Mouse (Mus musculus): ENCODE measurements around the gene Herc4.
"Not testable (repeated sequence)": the region's sequence is repeated elsewhere in the genome, so short reads cannot be mapped to it uniquely, and the experiment has no call there.

The Herc4 gene

DNA sequence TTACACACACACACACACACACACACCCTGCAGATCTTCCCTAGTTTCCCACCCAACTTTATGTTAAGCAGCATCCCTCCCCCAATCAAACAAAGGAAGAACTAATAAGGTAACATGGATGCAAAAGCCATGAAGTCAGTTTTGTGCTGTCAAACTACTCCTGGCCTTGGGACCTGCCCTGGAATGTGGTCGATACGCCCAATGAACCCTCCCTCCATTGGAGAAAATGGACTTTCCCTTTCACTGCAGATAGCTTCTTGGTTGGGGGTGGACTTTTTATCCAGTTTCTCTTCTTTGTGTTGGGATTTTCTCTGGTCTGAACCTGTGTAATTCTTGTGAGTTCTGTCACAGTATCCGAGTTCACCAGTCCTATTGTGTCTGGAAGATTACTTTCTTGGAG lies 15.1 kb downstream of the Herc4 start:
- DNase-seq: no peak

DNA sequence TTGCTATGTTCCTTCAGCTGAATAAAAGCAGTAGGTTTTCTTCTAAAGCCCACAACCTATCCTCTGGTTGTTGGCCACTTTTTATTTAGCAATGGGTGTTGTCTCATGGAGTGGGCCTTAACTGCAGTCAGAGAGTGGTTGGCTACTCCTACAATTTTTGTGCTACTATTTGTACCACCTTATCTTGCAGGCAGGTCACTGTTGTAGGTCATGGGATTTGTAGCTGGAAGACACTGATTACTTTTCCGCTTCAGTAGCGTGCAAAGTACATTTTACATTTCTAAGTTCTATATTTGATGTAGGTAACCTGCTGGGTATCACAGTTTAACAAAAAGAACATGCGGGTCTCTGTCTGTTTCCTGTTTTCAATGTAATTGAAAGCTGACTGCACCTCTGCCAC lies 15.7 kb downstream of the Herc4 start:
- DNase-seq: no peak

DNA sequence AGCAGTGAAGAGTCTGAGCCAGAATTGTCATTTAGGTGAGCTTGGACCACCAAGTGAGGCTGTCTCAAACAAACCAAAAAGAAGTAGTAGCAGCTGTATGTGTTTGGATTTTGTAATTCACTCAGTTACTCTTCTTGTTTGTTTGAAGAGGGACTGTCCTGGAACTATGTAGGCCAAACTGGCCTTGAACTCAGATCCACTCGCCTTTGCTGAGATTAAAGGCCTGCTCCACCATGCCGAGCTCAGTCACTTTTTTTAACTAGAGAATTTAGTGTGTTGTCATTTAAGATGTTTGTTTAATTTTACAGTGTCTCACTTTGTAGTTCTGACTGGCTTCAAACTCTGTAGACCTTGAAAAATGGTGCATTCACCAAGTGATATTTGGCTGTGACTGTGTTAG lies 24.3 kb downstream of the Herc4 start:
- no peak for DNase-seq

DNA sequence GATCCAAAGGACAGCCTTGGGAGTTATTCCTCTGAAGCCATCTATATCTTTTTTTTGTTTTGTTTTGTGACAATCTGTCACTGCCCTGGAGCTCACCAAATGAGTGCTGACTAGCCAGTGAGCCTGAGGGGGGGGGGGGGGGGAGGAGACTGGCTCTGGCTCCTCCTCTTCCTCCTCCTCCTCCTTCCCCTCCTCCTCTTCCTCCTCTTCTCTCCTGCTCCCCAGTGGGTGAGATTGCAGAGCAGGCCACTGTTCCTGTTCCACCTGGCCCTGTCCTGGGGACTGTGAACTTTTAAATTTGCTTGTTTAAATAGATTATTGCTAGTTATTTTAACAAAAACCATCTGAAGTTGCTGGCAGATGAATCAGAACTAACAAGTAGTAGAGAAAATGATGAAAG lies 28.8 kb downstream of the Herc4 start:
- DNase-seq: no peak

DNA sequence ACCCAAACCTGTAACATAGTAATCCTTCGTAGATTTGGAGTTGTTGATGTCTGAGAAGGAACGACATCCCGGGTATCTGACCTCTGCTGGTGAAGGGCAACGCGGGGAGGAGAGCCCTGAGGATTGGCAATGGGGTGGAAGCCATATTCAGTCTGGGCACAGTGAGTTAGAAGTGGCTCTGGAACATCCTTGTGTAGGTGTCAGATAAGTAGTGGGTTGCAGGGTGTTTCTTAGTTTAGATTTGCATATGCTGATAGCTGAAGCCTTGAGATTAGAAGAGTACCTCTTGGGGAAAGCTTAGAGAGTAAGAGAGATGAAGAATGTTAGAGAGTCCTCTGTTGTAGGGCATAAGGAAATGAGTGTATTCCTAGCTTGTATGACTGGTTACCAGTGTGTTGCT lies 29.3 kb downstream of the Herc4 start:
- no peak for DNase-seq

DNA sequence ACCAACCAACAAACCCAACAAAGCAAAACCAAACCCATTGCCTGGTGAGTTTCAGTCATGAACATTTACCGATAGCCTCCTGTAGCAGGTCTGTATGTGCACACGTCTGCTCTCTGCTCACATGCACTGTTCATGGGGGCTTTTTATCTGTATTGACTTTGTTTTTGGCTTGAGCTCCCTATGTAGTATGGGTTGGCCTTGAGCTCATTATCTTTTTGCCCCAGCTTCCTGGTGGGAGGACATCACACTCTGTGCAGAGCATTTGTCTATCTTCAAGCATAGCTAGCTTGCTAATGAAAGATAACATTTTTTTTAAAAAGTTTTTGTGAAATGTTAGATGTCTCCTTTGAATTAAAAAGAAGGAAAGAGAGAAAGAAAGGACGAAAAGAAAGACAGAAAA lies 33.4 kb downstream of the Herc4 start:
- DNase-seq: no peak

DNA sequence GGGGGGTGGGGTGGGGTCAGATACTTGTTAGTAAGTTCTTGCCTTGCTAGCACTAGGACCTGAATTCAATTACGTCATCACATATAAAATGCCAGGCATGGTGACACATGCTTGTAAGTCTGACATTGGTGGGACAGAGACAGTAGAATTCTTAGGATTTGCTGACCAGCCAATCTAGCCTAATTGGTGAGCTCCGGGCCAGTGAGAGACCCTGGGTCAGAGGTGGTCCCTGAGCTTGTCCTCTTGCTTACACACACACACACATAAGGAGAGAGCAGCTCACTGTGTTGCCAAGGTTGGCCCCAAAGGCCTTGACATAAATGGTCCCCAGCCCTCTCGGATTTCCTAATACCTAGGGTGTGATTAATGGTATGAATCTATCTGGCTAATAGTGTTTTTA lies 36.2 kb downstream of the Herc4 start:
- no peak for DNase-seq

DNA sequence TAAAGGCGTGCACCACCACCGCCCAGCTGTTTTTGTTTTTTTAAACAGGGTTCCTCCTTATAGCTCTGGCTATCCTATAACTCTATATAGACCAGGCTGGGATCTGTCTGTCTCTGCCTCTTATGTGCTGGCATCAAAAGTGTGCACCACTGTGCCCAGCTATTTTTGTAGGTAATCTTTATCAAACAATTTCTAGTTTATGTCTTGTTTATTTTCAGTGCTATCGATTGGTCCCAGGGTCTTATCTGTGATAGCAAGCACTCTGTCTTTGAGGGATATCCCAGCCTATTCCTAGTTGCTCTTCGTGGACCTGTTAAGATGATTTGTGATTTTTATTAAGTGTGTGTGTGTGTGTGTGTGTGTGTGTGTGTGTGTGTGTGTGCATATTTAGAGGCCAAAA lies 38.8 kb downstream of the Herc4 start:
- DNase-seq: no peak

DNA sequence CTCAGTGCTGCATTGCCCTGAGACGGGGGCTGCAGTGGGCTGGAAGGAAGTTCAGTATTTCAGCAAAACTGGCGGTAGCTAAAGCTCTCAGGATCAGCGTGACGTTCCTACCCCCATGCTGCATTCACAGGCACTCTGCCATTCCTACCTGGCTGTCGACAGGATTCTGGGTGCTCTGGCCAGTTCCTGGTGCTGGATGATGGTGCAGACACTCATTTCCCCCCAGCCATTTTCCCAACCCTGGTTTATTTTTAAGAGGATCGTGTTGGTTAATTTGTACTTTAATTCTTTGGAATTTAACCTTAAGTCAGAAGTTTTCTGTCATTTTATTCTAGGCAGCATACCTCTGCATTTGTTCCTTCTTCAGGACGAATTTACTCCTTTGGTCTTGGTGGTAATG lies 39.2 kb downstream of the Herc4 start:
- no peak for DNase-seq

DNA sequence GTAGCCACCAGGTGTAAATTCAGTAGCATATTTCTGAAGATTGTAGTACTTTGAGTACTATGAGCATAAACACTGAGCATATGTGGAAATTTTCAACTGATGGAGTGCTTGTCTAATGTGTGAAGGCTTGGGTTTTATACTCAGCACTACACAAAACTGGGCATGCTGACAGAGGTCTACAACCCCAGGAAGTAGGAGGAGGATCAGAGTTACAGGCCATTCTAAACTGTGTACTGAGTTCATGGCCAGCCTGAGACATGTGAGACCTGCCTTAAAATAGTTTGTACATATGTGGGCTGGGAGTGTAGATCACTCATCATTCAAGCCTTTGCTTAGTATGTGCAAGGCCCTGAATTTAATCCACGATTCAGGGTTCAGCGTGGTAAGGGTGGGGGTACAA lies 58.7 kb downstream of the Herc4 start:
- no peak for DNase-seq

DNA sequence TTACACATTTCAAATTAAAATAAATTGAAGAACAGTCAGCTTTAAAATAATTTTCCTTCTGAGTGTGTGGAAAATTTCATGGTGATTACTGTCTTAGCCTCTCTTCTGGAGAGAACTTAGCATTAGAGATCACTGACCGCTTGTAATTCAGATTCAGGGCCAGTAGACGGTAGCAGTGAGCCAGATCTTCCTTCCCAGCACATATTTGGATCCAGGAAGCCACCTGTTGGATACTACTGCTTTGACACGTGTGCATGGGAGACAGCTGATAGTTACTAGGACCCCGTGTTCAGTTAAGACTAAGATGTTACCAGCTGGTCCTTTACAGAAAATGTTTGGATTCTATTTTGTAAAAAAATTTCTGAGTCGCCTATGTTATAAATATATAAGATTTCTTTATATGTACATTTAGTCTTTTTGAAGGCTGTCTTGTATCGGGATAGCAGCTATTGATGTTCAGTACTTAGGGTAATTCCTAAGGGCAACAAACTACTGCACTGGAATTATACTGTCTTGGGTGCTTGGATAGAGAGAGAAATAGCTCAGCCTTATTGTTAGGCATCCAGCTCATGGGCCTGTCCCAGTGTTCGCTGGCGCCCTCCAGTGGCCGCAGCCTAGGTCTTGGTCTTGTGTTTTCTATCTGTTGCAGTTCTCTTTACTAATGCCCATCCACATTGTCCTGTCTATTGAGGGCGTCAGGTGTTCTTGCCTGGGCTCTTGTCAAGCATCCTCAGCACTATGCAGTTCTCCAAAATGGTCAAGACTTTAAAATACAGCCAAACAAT lies 65.2 kb downstream of the Herc4 start:
- DNase-seq: peak; percentile 67

DNA sequence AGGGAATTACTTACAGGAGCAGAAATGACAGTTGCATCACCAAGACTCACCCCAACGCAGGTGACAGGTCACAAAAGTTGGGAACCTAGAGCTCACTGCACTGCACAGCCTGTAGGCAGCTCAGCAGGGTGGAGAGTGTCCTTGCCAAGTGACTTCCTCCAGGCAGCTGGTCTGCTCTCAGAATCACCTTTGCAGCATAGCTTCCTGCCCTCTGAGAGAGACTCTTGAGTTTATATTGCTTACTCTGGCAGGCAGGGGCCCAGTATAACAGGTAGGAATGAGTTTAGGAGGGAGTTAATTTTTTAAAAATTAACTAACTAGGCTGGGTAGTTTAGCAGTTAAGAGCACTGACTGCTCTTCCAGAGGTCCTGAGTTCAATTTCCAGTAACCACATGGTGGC lies 70.1 kb downstream of the Herc4 start:
- no peak for DNase-seq

DNA sequence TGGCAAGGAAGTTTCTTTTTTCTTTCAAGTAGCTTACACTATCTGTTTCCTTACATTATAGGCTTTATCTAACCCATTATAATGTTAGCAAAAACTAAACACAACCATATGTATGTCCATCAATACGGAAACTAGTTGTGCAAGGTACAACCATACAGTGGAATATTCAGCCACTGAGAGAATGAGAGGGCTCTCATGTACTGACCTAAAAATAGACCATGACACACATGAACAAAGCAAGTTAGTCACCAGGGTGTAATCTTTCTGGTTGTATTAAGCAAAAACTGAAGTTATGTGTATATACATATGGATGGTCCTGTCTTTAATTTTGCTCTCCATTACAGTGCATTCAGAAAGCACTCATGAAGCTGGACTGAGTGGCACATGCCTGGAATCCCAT lies 83.5 kb downstream of the Herc4 start:
- no peak for DNase-seq

DNA sequence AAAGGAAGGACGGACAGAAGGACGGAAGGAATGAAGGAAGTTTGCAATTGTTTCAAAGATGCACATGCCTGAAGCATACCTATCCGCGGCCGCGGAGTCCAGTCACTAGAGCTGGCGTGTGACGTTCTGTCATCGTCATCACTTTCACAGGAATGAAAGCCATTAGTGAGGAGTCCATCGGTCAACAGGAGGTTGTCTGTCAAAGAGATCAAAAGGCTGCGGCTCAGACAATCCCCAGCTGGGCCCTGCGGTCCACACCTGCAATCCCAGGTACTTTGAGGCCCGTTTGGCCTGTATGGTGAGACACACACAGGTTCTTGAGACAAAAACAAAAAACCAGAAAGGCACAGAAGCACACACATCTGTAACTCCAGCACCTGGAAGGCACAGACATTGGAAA lies 93.3 kb downstream of the Herc4 start:
- peak; percentile 19 for DNase-seq

DNA sequence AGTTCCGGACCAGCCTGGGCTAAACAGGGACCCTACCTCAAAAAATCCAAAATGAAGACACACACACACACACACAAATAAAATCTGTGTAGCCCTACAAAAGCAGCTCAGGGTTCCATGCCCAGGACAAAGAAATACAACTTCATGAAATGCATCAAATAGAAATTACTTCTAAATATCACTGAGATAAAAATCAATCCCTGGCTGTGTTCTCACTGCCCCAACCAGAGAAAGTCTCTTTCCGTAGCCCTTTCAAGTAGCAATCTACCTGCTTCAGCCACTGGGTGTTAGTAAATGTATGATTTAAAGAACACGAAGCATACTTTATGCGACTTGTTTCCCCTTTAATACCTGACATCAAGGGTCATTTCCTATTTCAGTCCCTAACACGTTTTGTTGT lies 93.7 kb downstream of the Herc4 start:
- DNase-seq: no peak

DNA sequence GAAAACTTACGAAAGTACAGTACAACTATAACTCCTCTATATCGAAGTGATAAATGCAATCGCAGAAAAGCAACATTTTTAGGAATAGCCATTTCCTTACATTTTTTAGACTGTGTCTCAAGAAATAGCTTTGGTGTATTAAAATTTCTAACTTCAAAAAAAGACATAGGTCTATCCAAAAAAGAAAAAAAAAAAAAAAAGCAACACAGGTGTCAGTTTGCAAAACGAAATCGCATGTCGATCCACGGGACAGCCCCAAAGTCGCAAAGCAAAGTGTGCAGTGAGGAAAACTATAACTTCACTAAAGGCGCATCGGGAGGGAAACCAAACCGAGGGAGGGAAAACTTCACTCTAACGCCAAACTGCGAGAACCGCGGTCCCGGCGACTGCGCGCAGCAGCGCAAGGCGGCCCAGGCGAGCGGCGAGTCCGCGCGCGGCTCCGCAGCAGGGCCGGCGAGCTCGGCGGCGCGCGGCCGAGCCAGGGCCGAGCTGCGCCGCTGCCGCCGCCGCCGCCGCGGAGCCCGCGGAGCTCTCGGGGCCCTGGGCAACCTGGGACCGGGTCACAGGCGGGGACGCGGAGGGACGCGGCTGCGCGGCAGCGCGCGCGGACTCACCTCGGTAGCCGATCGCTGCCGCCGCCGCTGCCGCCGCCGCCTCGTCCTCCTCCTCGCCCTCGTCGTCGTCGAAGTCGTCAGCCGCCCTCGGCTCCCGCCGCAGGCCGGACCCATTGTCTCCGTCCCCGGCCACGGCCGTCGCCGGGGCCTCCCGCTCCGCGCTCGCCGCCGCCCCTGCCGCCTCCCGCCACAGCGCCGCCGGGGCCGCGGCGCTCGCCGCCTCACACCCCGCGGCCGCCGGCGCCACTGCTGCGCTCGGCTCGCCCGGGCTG lies 94.6 kb downstream of the Herc4 start:
- DNase-seq: peak; percentile 68

DNA sequence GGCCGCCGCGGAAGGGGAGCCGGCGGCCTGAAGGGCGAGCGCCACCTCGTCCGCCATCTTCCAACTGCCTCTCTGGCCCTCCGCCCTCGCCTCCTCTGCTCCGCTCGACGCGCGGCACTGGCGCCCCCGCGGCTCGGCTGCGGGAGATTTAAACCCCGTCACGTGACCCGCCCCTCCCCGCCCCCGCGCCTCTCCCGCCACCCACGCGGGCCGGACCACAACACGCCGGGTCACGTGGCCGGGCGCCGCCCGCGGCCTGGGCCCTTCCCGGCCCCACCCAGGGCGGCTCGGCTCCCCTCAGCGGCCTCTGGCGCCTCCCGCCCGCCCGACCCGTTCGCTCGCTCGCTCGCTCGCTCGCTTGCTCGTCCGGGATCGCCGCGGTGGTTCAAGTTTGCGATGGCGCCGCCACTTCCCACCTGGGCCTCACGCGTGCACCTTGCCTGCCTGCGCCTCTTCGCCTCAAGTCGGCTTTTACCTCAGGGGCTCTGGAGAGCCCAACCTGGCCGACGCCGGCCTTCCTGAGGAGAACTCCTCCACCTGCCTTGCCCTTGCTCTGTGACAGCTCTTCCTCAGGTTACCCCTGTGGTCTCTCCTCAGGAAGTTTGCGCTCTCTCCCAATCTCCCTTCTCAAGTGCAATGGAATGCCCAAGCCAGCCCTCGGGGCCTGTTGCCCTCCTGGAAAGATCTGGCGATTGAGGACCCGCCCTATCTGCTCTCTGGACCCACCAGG lies 95.5 kb downstream of the Herc4 start:
- DNase-seq: peak; percentile 91

DNA sequence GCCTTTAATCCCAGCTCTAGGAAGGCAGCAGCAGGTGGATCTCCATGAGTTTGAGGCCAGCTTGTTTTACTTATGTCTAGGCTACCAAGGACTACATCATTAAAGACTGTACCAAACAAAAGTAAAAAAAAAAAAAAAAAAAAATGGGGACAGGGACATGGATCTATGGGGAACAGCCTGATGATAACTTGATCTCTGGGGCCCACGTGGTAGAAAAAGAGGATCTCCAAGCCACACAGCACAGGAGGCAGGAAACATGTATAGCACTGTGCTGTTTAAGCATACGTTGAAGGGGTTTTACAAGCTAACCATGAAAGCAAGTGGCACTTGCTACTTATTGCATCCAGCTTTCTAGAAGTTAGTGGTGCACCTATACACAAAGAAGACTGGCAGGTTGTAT lies 97.7 kb downstream of the Herc4 start:
- no peak for DNase-seq

DNA sequence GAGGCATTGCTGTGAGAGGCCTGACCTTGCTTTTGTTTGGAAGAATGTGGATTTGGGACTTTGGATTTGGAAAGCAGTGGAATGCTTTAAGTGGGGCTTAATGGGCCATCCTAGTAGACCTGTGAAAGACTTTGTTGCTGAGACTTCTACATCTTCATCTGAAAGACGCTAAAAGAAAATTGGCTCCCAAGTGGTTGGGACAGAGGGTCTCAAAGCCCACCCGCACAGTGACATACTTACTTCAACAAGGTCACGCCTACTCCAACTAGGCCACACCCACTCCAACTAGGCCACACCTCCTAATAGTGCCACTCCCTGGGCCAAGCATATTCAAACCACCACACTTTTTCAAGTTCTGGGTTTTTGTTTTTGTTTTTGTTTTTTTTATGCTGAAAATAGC lies 101.1 kb downstream of the Herc4 start:
- DNase-seq: no peak

DNA sequence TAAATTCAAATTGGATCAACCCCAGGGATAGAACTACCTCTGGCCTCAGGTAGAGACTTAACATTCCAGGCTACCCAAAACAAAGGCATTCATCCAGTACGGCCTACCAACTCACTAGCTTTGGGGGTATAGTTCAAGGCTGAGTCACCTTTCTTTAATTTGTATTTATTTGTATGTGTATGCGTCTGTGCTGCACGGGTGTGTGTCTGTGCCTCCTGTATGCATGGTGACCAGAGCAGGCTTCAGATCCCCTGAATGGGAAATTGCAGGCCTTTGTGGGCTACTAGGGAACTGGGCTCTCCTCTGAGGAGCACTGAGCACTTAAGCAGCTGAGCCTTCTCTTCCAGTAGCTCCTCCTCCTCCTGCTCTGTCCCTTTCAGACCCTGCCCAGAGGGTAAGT lies 104.7 kb downstream of the Herc4 start:
- DNase-seq: no peak

DNA sequence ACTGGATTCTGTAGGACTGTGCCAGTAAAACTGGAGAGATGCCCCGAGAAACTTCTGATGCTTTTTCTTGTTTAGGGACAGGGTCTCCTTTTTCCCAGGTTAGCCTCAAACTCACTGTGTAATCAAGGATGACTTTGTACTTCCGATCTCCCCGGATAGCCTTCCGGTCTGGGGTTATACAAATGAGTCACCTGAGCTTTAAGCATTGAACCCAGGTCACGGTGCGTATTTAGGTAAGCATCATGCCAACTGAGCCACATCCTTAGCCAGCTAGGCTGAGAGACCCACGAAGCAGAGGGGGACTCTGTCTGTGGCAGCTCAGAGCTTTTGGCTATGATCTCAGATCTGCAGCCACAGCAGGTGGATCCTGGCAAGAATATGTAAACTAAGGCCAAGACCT lies 107.1 kb downstream of the Herc4 start:
- DNase-seq: no peak

DNA sequence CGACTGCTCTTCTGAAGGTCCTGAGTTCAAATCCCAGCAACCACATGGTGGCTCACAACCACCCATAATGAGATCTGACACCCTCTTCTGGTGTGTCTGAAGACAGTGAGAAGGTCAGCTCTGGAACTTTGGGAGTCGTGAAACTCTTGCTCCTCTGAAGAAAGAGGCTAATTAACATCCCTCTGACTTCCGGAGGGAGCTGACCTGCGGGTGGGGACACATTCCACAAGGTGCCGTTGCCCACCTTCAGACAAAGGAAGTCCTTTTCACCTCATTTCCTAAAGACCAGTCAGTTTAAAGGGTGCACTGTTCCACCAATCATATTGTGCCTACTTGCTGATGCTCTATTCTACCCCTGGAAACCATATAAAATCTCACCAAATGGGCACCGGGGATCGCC lies 107.5 kb downstream of the Herc4 start:
- not testable (repeated sequence) for DNase-seq

DNA sequence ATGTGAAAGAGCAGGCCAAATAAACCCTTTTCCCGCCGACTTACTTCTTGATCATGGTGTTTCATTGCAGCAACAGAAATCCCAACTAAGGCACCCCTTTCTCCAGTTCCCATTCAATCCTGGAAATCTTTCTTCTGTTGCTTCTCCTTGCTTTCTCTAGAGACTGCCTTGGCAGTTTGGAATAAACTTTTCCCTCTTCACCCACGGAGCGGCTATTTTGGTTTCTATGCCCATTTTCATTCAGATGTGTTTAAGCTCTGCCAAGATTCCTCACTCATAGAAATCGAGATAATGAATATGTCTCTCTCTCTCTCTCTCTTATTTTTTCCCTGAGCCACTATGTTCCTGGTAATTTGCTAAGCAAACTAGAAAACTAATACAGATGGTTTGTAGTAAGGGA lies 108.5 kb downstream of the Herc4 start:
- no peak for DNase-seq

DNA sequence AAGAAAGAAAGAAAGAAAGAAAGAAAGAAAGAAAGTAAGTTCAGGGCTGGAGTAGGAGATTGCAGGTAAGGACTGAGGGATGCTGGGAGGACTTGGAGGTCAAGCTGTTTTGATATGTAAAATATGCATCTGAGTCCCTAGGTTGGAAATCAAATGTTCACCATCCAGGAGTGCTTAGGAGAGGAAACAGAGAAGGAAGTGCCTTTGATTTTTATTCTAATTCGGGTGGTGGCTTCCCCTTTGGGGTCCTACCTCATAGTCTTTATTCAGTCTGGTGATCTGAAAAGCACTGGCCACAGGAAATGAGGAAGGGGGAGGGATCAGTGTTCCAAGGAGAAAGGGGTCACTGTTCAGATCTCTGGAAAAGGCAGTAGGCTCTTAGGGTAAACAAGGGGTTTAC lies 116.9 kb downstream of the Herc4 start:
- DNase-seq: no peak

All from cerebellum, adult 9-11 months (tissue).